Mouse (Mus musculus): ENCODE results near the gene Atp2b1. TPM values are rescaled to one million over a fixed set of nuclear protein-coding genes. Genes with fewer than 3 reads are reported as not detected.
A peak's percentile ranks its signal among the peaks of the same experiment; 100 is the strongest.

Atp2b1 gene
- polyA plus RNA-seq, 1 experiment: 36.2 TPM

GRCm38 (mm10) chr10:98951286-98952270, 37.4 kb downstream of the Atp2b1 start:
- no peaks in the 10 kb centered on the region for H3K36me3 ChIP-seq (ENCODE audit: control insufficient read depth, insufficient read depth)
- TF ChIP-seq MYOG (IDR thresholded peaks at IDR 0.05; ENCODE audit: control insufficient read depth in 1 of 3, insufficient read depth in 1 of 3, insufficient read length in 2 of 3, low read depth in 2 of 3): no peak
- TF ChIP-seq USF1 (IDR thresholded peaks at IDR 0.05; ENCODE audit: low read depth): peak; percentile 44
- no peak for TF ChIP-seq E2F4 (IDR thresholded peaks at IDR 0.05; ENCODE audit: insufficient read depth)

GRCm38 (mm10) chr10:98954230-98954993, 40.2 kb downstream of the Atp2b1 start:
- Histone ChIP-seq H3K4me2 (ENCODE audit: low read depth) (no peak overlapping the region), H3ac (ENCODE audit: control insufficient read depth, insufficient read length) (no peak overlapping the region), H3K79me2 (ENCODE audit: control insufficient read depth, insufficient read depth) (peaks cover 83% of the 10 kb centered on the region), H3K27me3 (ENCODE audit: control insufficient read depth, insufficient read depth, insufficient read length) (no peaks in the 10 kb centered on the region), H3K4me3 (no peak overlapping the region), H3K36me3 (ENCODE audit: control insufficient read depth, insufficient read depth) (no peaks in the 10 kb centered on the region)
- TF ChIP-seq CEBPB (IDR thresholded peaks at IDR 0.05; ENCODE audit: insufficient read depth, poor library complexity, severe bottlenecking) (no peak), E2F4 (IDR thresholded peaks at IDR 0.05; ENCODE audit: insufficient read depth) (no peak), MYOG (IDR thresholded peaks at IDR 0.05; ENCODE audit: control insufficient read depth in 1 of 3, insufficient read depth in 1 of 3, insufficient read length in 2 of 3, low read depth in 2 of 3) (no peak), POLR2A (IDR thresholded peaks at IDR 0.05; ENCODE audit: insufficient read length, low read depth) (no peak), POLR2AphosphoS2 (IDR thresholded peaks at IDR 0.05; ENCODE audit: insufficient read length, low read depth) (no peak), MAX (IDR thresholded peaks at IDR 0.05; ENCODE audit: low read depth) (no peak), TCF12 (IDR thresholded peaks at IDR 0.05; ENCODE audit: insufficient read depth, poor library complexity, severe bottlenecking) (no peak), REST (IDR thresholded peaks at IDR 0.05; ENCODE audit: insufficient read depth, insufficient read length) (no peak), MYOD1 (IDR thresholded peaks at IDR 0.05; ENCODE audit: control insufficient read depth in 1 of 3, insufficient read length in 2 of 3, low read depth in 2 of 3) (no peak), TCF3 (IDR thresholded peaks at IDR 0.05; ENCODE audit: insufficient read length, low read depth) (no peak), USF1 (IDR thresholded peaks at IDR 0.05; ENCODE audit: low read depth) (no peak), SRF (IDR thresholded peaks at IDR 0.05; ENCODE audit: control insufficient read depth, insufficient read length, low read depth) (no peak)

More at GRCm38 (mm10) chr10:98951286-98952270, 37.4 kb downstream of the Atp2b1 start:
- Histone ChIP-seq H3K4me2 (ENCODE audit: low read depth) (no peak overlapping the region), H3K4me3 (no peak overlapping the region), H3K79me2 (ENCODE audit: control insufficient read depth, insufficient read depth) (peaks cover 83% of the 10 kb centered on the region), H3ac (ENCODE audit: control insufficient read depth, insufficient read length) (no peak overlapping the region), H3K27me3 (ENCODE audit: control insufficient read depth, insufficient read depth, insufficient read length) (no peaks in the 10 kb centered on the region)

- H3K4me3 ChIP-seq: no peak overlapping the region
- no peaks in the 10 kb centered on the region for H3K36me3 ChIP-seq (ENCODE audit: control insufficient read depth, insufficient read depth)
- H3K79me2 ChIP-seq (ENCODE audit: control insufficient read depth, insufficient read depth): peaks cover 83% of the 10 kb centered on the region
- no peak for TF ChIP-seq POLR2A (IDR thresholded peaks at IDR 0.05; ENCODE audit: insufficient read length, low read depth)
- TF ChIP-seq MYOG (IDR thresholded peaks at IDR 0.05; ENCODE audit: control insufficient read depth in 1 of 3, insufficient read depth in 1 of 3, insufficient read length in 2 of 3, low read depth in 2 of 3): no peak
- TF ChIP-seq REST (IDR thresholded peaks at IDR 0.05; ENCODE audit: insufficient read depth, insufficient read length): no peak
- TF ChIP-seq TCF12 (IDR thresholded peaks at IDR 0.05; ENCODE audit: insufficient read depth, poor library complexity, severe bottlenecking): no peak
- TF ChIP-seq POLR2AphosphoS2 (IDR thresholded peaks at IDR 0.05; ENCODE audit: insufficient read length, low read depth): no peak
- no peak for TF ChIP-seq E2F4 (IDR thresholded peaks at IDR 0.05; ENCODE audit: insufficient read depth)
- TF ChIP-seq CEBPB (IDR thresholded peaks at IDR 0.05; ENCODE audit: insufficient read depth, poor library complexity, severe bottlenecking): no peak
- no peak for TF ChIP-seq USF1 (IDR thresholded peaks at IDR 0.05; ENCODE audit: low read depth)
- TF ChIP-seq TCF3 (IDR thresholded peaks at IDR 0.05; ENCODE audit: insufficient read length, low read depth): no peak
- no peak for TF ChIP-seq SRF (IDR thresholded peaks at IDR 0.05; ENCODE audit: control insufficient read depth, insufficient read length, low read depth)
- TF ChIP-seq MYOD1 (IDR thresholded peaks at IDR 0.05; ENCODE audit: control insufficient read depth in 1 of 3, insufficient read length in 2 of 3, low read depth in 2 of 3): no peak
- no peak for TF ChIP-seq MAX (IDR thresholded peaks at IDR 0.05; ENCODE audit: low read depth)
- no peaks in the 10 kb centered on the region for H3K27me3 ChIP-seq (ENCODE audit: control insufficient read depth, insufficient read depth, insufficient read length)
- H3K4me2 ChIP-seq (ENCODE audit: low read depth): no peak overlapping the region
- no peak overlapping the region for H3ac ChIP-seq (ENCODE audit: control insufficient read depth, insufficient read length)
Measured at GRCm38 (mm10) chr10:98956124-98956523, 41.9 kb downstream of the Atp2b1 start.

- Histone ChIP-seq H3ac (ENCODE audit: control insufficient read depth, insufficient read length) (no peak overlapping the region), H3K4me2 (ENCODE audit: low read depth) (no peak overlapping the region)
- TF ChIP-seq MYOD1 (IDR thresholded peaks at IDR 0.05; ENCODE audit: control insufficient read depth in 1 of 3, insufficient read length in 2 of 3, low read depth in 2 of 3): no peak
- no peak for TF ChIP-seq TCF12 (IDR thresholded peaks at IDR 0.05; ENCODE audit: insufficient read depth, poor library complexity, severe bottlenecking)
- no peak for TF ChIP-seq TCF3 (IDR thresholded peaks at IDR 0.05; ENCODE audit: insufficient read length, low read depth)
Measured at GRCm38 (mm10) chr10:98958752-98959151, 44.5 kb downstream of the Atp2b1 start.

More at GRCm38 (mm10) chr10:98958752-98959151, 44.5 kb downstream of the Atp2b1 start:
- no peak overlapping the region for H3K4me3 ChIP-seq
- peaks cover 98% of the 10 kb centered on the region for H3K79me2 ChIP-seq (ENCODE audit: control insufficient read depth, insufficient read depth)
- no peaks in the 10 kb centered on the region for H3K27me3 ChIP-seq (ENCODE audit: control insufficient read depth, insufficient read depth, insufficient read length)
- H3K36me3 ChIP-seq (ENCODE audit: control insufficient read depth, insufficient read depth): no peaks in the 10 kb centered on the region
